Mouse (Mus musculus): ENCODE data around the gene Mpp5.

DNA sequence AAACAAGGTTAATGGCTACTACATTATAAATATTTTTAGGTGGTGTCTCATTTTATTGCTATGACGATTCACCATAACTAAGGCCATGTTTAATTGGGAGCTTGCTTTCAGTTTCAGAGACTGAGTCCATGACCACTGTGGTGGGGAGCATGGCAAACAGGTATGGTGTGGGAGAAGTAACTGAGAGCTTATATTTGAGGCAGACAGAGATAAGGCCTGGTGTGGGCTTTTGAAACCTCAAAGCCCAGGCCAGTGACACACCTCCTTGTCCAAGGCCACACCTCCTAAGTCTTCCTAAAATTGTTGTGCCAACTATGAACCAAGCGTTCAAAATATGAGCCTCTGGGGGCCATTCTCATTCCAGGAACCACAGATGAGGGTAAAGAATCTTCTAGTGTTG lies 85.8 kb downstream of the Mpp5 start:
- TF ChIP-seq CTCF (IDR thresholded peaks at IDR 0.05; ENCODE audit: control insufficient read depth, insufficient read depth, low read length) (no peak), POLR2A (IDR thresholded peaks at IDR 0.05; ENCODE audit: borderline replicate concordance, control insufficient read depth, low read depth, low read length) (no peak)
